Mouse (Mus musculus): ENCODE results near the gene Sele. TPM values are rescaled to one million over a fixed set of nuclear protein-coding genes. Genes with fewer than 3 reads are reported as not detected.
A peak's percentile ranks its signal among the peaks of the same experiment; 100 is the strongest.

Sele gene
- polyA plus RNA-seq, 1 experiment from 2014 or later: not detected

GRCm38 (mm10) chr1:164097911-164098310 lies 49.9 kb downstream of the Sele start:
- H3K27me3 ChIP-seq (ENCODE audit: control insufficient read depth, insufficient read depth, low read length): no peaks in the 10 kb centered on the region
- no peak for DNase-seq
- 89% methylated on average over 2 of the region's 2 CpGs for WGBS
- H3K9me3 ChIP-seq (ENCODE audit: control insufficient read depth, low read length): no peaks in the 10 kb centered on the region
- H3K9ac ChIP-seq (replicated peaks; ENCODE audit: low read length): no peak overlapping the region
- H3K4me2 ChIP-seq (ENCODE audit: low read length): no peak overlapping the region
- no peaks in the 10 kb centered on the region for H3K36me3 ChIP-seq (ENCODE audit: control insufficient read depth, insufficient read depth, low read length)
- no peak overlapping the region for H3K4me3 ChIP-seq (replicated peaks; ENCODE audit: low read depth, low read length)
- ATAC-seq (ENCODE audit: low FRiP score, low TSS enrichment): no peak
- no peaks in the 10 kb centered on the region for H3K4me1 ChIP-seq (ENCODE audit: control insufficient read depth, insufficient read depth, low read length)
- H3K27ac ChIP-seq (replicated peaks; ENCODE audit: low read depth, low read length): no peak overlapping the region

GRCm38 (mm10) chr1:164098372-164098771 lies 50.3 kb downstream of the Sele start:
- Histone ChIP-seq H3K4me2 (ENCODE audit: low read length) (no peak overlapping the region), H3K4me1 (ENCODE audit: control insufficient read depth, insufficient read depth, low read length) (no peaks in the 10 kb centered on the region), H3K9ac (replicated peaks; ENCODE audit: low read length) (no peak overlapping the region), H3K4me3 (replicated peaks; ENCODE audit: low read depth, low read length) (no peak overlapping the region), H3K27ac (replicated peaks; ENCODE audit: low read depth, low read length) (no peak overlapping the region), H3K27me3 (ENCODE audit: control insufficient read depth, insufficient read depth, low read length) (no peaks in the 10 kb centered on the region), H3K36me3 (ENCODE audit: control insufficient read depth, insufficient read depth, low read length) (no peaks in the 10 kb centered on the region), H3K9me3 (ENCODE audit: control insufficient read depth, low read length) (no peaks in the 10 kb centered on the region)
- ATAC-seq (ENCODE audit: low FRiP score, low TSS enrichment): no peak
- DNase-seq: peak; percentile 1
- WGBS: 64% methylated on average over 2 of the region's 2 CpGs

Other genes with a start within 250 kb of the Sele start
- 17.5 TPM in 2 replicates for gene Scyl3, start 119.1 kb upstream of the Sele start, polyA plus RNA-seq (2014; fragmentation: Nextera tagmentation; extraction: Ambion mirVana)
- 5.1 and 8.3 TPM in 2 replicates for gene BC055324, start 53.4 kb upstream of the Sele start, polyA plus RNA-seq (2014; fragmentation: Nextera tagmentation; extraction: Ambion mirVana)
- 5.6 and 7.0 TPM in 2 replicates for gene Mettl18, start 53.3 kb upstream of the Sele start, polyA plus RNA-seq (2014; fragmentation: Nextera tagmentation; extraction: Ambion mirVana)
- 0.33 TPM in 1 of 2 replicates, not detected in the other for gene Sell, start 13.7 kb downstream of the Sele start, polyA plus RNA-seq (2014; fragmentation: Nextera tagmentation; extraction: Ambion mirVana)
- gene Selp, start 67.0 kb downstream of the Sele start, polyA plus RNA-seq (2014; fragmentation: Nextera tagmentation; extraction: Ambion mirVana): not detected in 2 replicates
- gene F5, start 103.6 kb downstream of the Sele start, polyA plus RNA-seq (2014; fragmentation: Nextera tagmentation; extraction: Ambion mirVana): 0.05 and 0.07 TPM in 2 replicates
- 5.9 and 8.0 TPM in 2 replicates for gene Slc19a2, start 200.8 kb downstream of the Sele start, polyA plus RNA-seq (2014; fragmentation: Nextera tagmentation; extraction: Ambion mirVana)
- 19.9 and 25.4 TPM in 2 replicates for gene Ccdc181, start 227.4 kb downstream of the Sele start, polyA plus RNA-seq (2014; fragmentation: Nextera tagmentation; extraction: Ambion mirVana)

Data from midbrain, embryonic 14.5 days (tissue).